Mouse (Mus musculus): Measurements from ENCODE around the gene Exog. TPM values are rescaled to one million over a fixed set of nuclear protein-coding genes. Genes with fewer than 3 reads are reported as not detected.

Gene Exog
- polyA plus RNA-seq, 1 experiment, result 4.6 TPM

DNA sequence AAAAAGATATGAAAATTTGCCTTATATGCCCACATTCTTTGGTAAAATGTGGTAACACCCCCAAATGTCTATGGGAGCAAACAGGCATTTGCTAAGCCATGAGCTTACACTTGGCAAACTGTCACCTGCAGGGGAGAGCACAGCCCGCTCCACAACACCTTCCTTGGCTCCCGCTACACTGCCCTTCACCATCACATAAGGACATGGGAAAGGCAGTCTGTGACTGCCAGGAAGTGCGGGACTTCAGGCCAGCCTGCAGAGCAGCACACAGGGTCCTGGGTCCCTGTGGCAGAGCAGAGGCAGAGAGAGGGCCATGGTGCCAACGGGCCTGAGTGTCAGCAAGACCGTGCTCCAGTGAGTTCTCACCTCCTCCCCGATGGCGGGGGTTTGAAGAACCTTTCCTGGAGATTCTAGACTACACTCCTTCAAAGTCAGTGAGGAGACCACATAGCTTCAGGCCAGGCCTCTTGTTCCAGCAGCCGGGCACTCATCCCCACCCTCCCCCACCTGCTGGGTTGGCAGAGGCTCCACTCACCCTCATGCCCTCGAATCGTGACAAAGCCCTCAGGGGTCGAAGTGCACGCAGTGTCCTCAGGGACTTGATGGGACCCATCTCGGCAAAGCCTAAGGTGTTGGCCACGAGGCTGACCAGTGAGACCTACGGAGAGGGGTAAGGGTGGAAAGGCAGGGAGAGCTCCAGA lies 53.0 kb downstream of the Exog start:
- Histone ChIP-seq H3K27ac (ENCODE audit: insufficient read depth, low read depth, low read length) (no peak overlapping the region), H3K4me3 (ENCODE audit: insufficient read depth, low read length) (no peak overlapping the region), H3K4me1 (ENCODE audit: control insufficient read depth, insufficient read depth, low read length) (no peaks in the 10 kb centered on the region)
- TF ChIP-seq CTCF (IDR thresholded peaks at IDR 0.05; ENCODE audit: low read depth, low read length) (no peak), POLR2A (IDR thresholded peaks at IDR 0.05; ENCODE audit: borderline replicate concordance, low read depth, low read length) (no peak)

DNA sequence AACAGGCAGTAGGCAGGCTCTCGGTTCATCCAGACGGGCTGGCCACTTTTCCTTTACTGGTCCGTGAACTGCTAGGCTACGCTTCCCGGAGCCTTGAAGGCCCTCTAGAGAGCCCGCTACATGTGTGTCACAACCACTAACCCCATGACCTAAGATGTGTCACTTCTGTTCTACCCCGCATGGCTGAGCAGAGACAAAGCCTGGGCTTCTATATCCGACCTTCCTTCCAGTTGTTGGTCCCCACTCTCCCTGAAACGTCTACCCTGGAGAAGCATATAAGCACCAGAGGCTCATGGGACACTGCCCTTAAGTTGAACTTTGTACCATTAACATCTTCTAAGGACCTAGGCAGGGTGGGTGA lies 53.5 kb downstream of the Exog start:
- Histone ChIP-seq H3K4me3 (ENCODE audit: insufficient read depth, low read length) (no peak overlapping the region), H3K27ac (ENCODE audit: insufficient read depth, low read depth, low read length) (no peak overlapping the region), H3K4me1 (ENCODE audit: control insufficient read depth, insufficient read depth, low read length) (no peaks in the 10 kb centered on the region)
- TF ChIP-seq POLR2A (IDR thresholded peaks at IDR 0.05; ENCODE audit: borderline replicate concordance, low read depth, low read length) (no peak), CTCF (IDR thresholded peaks at IDR 0.05; ENCODE audit: low read depth, low read length) (no peak)

DNA sequence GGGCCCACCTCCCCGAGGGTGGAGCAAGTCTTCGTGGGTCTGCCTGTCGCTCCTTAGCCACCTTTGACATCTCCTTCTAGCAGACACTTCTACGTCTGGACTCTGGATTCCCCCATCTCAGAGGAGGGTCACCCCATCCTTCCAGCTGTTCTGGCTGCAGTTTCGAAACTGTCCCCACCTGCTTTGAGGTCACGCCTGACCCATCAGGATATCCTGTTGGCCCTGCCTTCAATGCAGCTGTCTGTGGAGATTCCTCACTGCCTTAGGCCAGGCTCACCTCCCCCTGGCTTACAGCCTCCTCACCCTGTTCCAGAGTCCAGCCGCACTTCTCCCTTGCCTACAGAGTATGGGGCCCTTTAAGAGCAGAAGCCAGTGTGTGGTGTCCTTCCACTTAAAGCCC lies 54.1 kb downstream of the Exog start:
- Histone ChIP-seq H3K4me3 (ENCODE audit: insufficient read depth, low read length) (no peak overlapping the region), H3K27ac (ENCODE audit: insufficient read depth, low read depth, low read length) (no peak overlapping the region), H3K4me1 (ENCODE audit: control insufficient read depth, insufficient read depth, low read length) (no peaks in the 10 kb centered on the region)
- TF ChIP-seq CTCF (IDR thresholded peaks at IDR 0.05; ENCODE audit: low read depth, low read length) (no peak), POLR2A (IDR thresholded peaks at IDR 0.05; ENCODE audit: borderline replicate concordance, low read depth, low read length) (no peak)

DNA sequence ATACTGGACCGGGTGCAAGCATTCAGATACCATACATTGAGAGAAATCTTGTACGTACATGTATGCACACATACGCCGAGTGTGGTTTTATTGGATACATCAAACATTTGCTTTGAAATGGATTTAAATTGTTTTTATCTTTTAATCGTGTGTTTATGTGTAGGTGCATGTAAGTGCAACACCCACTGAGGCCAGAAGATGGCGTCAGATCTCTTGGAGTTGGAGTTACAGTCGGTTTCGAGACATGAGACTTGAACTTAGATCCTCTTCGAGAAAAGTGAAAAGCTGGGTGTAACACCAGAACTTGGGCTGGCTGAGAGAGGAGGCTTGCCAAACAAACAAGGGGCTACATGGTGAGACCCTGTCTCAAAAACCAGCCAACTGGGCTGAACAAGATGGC lies 58.9 kb downstream of the Exog start:
- no peak overlapping the region for H3K27ac ChIP-seq (ENCODE audit: insufficient read depth, low read depth, low read length)
- H3K4me3 ChIP-seq (ENCODE audit: insufficient read depth, low read length), result no peak overlapping the region
- H3K4me1 ChIP-seq (ENCODE audit: control insufficient read depth, insufficient read depth, low read length), result no peaks in the 10 kb centered on the region
- no peak for TF ChIP-seq POLR2A (IDR thresholded peaks at IDR 0.05; ENCODE audit: borderline replicate concordance, low read depth, low read length)
- no peak for TF ChIP-seq CTCF (IDR thresholded peaks at IDR 0.05; ENCODE audit: low read depth, low read length)

DNA sequence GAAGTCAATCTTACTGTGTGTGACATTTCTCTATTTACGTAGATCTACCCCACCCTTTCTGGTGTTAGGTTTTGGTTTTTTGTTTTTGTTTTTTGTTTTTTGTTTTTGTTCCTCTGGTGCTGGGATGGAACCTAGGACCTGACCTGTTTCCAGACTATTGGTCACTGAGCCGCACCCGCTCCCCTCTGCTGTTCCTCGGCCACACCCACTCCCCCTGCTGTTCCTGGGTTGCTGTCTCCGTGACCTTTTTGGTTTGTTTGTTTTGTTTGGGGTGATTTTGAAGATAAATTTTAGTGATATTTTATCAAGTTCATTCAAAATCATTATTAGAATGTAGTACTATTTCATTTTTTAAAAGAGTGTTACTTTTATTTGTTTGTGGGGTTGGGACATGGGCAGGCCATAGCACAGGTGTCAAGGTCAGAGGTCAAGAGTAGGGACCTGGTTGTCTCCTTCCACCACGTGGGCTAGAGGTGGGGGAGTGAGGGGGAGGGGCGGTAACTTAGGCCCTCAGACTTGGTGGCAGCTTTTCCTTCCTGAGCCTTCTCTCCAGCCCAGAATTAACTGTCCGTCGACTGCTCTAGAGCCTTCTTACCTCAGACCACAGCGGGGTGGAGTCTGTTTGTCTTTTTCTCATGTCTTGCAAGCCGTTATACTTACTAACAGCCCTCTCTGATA lies 60.4 kb downstream of the Exog start:
- TF ChIP-seq CTCF (IDR thresholded peaks at IDR 0.05; ENCODE audit: low read depth, low read length) (no peak), POLR2A (IDR thresholded peaks at IDR 0.05; ENCODE audit: borderline replicate concordance, low read depth, low read length) (no peak)
- Histone ChIP-seq H3K4me1 (ENCODE audit: control insufficient read depth, insufficient read depth, low read length) (no peaks in the 10 kb centered on the region), H3K27ac (ENCODE audit: insufficient read depth, low read depth, low read length) (no peak overlapping the region), H3K4me3 (ENCODE audit: insufficient read depth, low read length) (no peak overlapping the region)

DNA sequence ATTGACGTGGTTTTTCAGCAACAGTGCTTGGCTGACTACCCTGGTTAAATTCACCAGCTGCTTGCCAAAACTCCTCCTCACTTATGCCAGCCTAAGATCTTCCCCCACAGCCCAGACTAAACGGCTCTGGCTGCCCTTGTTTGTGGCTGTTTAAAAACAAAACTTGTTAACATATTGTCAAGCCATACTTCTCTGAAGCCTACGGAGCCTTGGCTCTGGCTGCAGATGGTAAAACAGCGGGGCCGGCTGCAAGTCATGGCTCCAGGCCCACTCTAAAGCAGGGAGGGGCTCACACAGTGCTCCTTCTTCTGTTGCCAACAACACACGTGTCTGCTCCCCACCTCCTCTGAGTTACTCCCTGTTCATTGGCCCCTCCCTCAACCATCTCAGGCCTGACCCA lies 66.2 kb downstream of the Exog start:
- Histone ChIP-seq H3K27ac (ENCODE audit: insufficient read depth, low read depth, low read length) (no peak overlapping the region), H3K4me3 (ENCODE audit: insufficient read depth, low read length) (no peak overlapping the region), H3K4me1 (ENCODE audit: control insufficient read depth, insufficient read depth, low read length) (no peaks in the 10 kb centered on the region)
- TF ChIP-seq CTCF (IDR thresholded peaks at IDR 0.05; ENCODE audit: low read depth, low read length) (no peak), POLR2A (IDR thresholded peaks at IDR 0.05; ENCODE audit: borderline replicate concordance, low read depth, low read length) (no peak)

DNA sequence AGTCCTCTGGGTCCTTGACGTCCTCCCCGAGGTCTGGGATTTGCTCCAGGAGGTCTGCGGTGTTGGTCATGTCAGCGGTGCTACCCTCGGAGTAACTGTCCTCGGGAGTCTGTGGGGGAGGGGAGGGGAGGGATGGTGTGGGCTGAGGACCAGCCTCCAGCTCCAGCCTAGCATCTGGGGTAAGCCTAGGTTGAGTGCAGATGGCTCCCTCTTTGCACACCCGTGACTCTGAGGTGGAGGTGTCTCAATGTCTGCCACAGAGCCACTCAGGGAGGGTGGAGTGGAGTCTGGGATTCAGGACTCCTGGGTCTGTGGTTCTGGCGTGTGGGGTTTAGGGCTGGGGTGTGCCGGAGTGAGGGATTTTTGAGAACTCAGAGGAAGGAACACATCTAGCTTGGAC lies 68.2 kb downstream of the Exog start:
- TF ChIP-seq POLR2A (IDR thresholded peaks at IDR 0.05; ENCODE audit: borderline replicate concordance, low read depth, low read length) (no peak), CTCF (IDR thresholded peaks at IDR 0.05; ENCODE audit: low read depth, low read length) (no peak)
- H3K27ac ChIP-seq (ENCODE audit: insufficient read depth, low read depth, low read length), result no peak overlapping the region
- no peak overlapping the region for H3K4me3 ChIP-seq (ENCODE audit: insufficient read depth, low read length)
- no peaks in the 10 kb centered on the region for H3K4me1 ChIP-seq (ENCODE audit: control insufficient read depth, insufficient read depth, low read length)

DNA sequence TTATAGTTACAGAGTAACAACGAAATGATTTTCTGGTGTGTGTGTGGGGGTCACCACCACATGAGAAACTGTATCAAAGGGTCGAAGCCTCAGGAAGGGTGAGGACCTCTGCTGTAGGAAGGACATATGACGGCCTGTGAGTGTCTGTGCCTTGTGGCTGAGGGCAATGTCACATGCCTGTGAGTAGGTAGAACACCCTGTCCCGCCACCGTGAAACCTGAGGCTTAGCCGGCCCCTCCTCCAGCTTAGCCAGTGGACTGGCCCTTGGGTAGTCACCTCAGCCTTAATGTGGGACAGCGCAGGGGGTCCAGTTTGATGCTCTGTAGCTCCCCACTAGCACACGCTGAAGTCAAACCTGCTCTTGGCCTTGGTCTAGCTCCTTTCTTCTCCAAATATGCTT lies 69.1 kb downstream of the Exog start:
- H3K27ac ChIP-seq (ENCODE audit: insufficient read depth, low read depth, low read length), result no peak overlapping the region
- no peaks in the 10 kb centered on the region for H3K4me1 ChIP-seq (ENCODE audit: control insufficient read depth, insufficient read depth, low read length)
- TF ChIP-seq POLR2A (IDR thresholded peaks at IDR 0.05; ENCODE audit: borderline replicate concordance, low read depth, low read length), result no peak
- TF ChIP-seq CTCF (IDR thresholded peaks at IDR 0.05; ENCODE audit: low read depth, low read length), result no peak
- no peak overlapping the region for H3K4me3 ChIP-seq (ENCODE audit: insufficient read depth, low read length)

DNA sequence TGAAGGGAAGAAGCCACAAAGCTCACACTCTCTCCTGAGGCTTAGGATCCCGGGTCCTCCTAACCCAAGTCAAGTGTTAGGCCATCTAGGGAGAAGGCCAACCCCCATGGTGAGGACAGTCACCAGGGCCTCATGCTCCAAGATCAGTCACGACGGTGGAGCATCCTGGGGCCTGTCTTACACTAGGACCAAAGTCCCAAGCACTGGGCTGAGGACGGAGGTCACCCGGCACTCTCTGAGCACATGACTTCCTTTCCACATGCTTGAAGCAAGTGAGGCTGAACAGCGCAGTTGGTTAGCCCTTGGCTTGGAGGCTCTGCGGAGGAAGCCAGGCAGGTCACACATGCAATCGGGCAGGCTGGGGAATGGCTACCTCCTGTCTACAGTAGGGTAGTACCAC lies 70.2 kb downstream of the Exog start:
- no peak overlapping the region for H3K27ac ChIP-seq (ENCODE audit: insufficient read depth, low read depth, low read length)
- TF ChIP-seq POLR2A (IDR thresholded peaks at IDR 0.05; ENCODE audit: borderline replicate concordance, low read depth, low read length) (no peak), CTCF (IDR thresholded peaks at IDR 0.05; ENCODE audit: low read depth, low read length) (no peak)
- no peak overlapping the region for H3K4me3 ChIP-seq (ENCODE audit: insufficient read depth, low read length)
- no peaks in the 10 kb centered on the region for H3K4me1 ChIP-seq (ENCODE audit: control insufficient read depth, insufficient read depth, low read length)

Other genes with a start within 250 kb of the Exog start
- not detected in 2 replicates for gene Slc22a13, start 235.8 kb upstream of the Exog start, polyA plus RNA-seq (2012; ENCODE audit: insufficient read depth, insufficient read length, missing spikeins)
- gene Oxsr1, start 122.5 kb upstream of the Exog start, polyA plus RNA-seq (2012; ENCODE audit: insufficient read depth, insufficient read length, missing spikeins), result 27.8 and 29.2 TPM in 2 replicates
- 99.1 and 103 TPM in 2 replicates for gene Acaa1a, start 105.3 kb upstream of the Exog start, polyA plus RNA-seq (2012; ENCODE audit: insufficient read depth, insufficient read length, missing spikeins)
- 83.8 and 93.5 TPM in 2 replicates for gene Myd88, start 103.5 kb upstream of the Exog start, polyA plus RNA-seq (2012; ENCODE audit: insufficient read depth, insufficient read length, missing spikeins)
- gene Xylb, start 87.6 kb upstream of the Exog start, polyA plus RNA-seq (2012; ENCODE audit: insufficient read depth, insufficient read length, missing spikeins), result 5.5 and 6.1 TPM in 2 replicates
- not detected in 2 replicates for gene Slc22a14, start 79.4 kb upstream of the Exog start, polyA plus RNA-seq (2012; ENCODE audit: insufficient read depth, insufficient read length, missing spikeins)
- gene Acvr2b, start 42.8 kb upstream of the Exog start, polyA plus RNA-seq (2012; ENCODE audit: insufficient read depth, insufficient read length, missing spikeins), result 5.1 and 5.8 TPM in 2 replicates
- gene Scn5a, start 134.1 kb downstream of the Exog start, polyA plus RNA-seq (2012; ENCODE audit: insufficient read depth, insufficient read length, missing spikeins), result not detected in 2 replicates